Mouse (Mus musculus): ENCODE results near the gene Prkar1a. TPM values are rescaled to one million over a fixed set of nuclear protein-coding genes. Genes with fewer than 3 reads are reported as not detected.

Prkar1a gene
- 22.8 and 40.8 TPM in 2 replicates for polyA plus RNA-seq (2012; rRNA removed)

DNA sequence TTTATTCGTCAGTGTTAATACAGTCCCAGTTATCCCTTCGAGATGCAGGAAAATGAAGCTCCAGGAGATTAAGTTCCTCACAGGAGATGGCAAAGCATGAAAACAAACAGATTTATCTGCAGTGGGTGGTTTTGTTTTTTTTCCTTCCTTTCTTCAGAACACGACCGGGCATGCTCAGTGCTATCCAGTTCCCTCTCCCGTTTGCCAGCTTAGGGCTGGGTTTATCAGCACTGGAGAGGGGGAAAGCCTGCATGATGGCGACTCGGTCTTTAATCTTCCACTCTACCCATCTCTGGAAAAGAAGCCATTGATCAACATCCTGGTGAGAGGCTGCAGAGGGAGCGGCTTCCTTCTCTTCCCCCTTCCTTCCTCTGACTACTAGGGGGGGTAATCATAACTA, at the start of gene Prkar1a:
TSS of gene Prkar1a (plus strand) at position 200 of the 400 bp plus-strand sequence.
- peak within 1 kb of the TSS; percentile 73 for H3K4me3 ChIP-seq (ENCODE audit: low read depth, low read length)
- H3K36me3 ChIP-seq (ENCODE audit: control insufficient read depth, insufficient read depth, low read length), result peaks cover 4% of the 10 kb centered on the region; the same call in 1 of the 2 replicates
- H3K27me3 ChIP-seq (ENCODE audit: control insufficient read depth, insufficient read depth, low read length), result no peaks in the 10 kb centered on the region
- H3K27ac ChIP-seq (ENCODE audit: insufficient read depth, low read depth, low read length), result peak within 1 kb of the TSS; percentile 40
- TF ChIP-seq CTCF (IDR thresholded peaks at IDR 0.05; ENCODE audit: extremely low read depth, insufficient read length, insufficient replicate concordance, low read depth, low read length) (no peak), POLR2A (IDR thresholded peaks at IDR 0.05; ENCODE audit: low read depth, low read length) (no peak)
- WGBS, result 12% methylated on average over 8 of the region's 8 CpGs
- H3K4me1 ChIP-seq (ENCODE audit: control insufficient read depth, insufficient read depth, insufficient read length, low read length), result peaks cover 8% of the 10 kb centered on the region; the same call in 1 of the 2 replicates

GRCm38 (mm10) chr11:109607600-109607999, 41.6 kb upstream of the Prkar1a start:
- Histone ChIP-seq H3K27me3 (ENCODE audit: control insufficient read depth, insufficient read depth, low read length) (no peaks in the 10 kb centered on the region), H3K4me3 (ENCODE audit: low read depth, low read length) (no peak overlapping the region), H3K4me1 (ENCODE audit: control insufficient read depth, insufficient read depth, insufficient read length, low read length) (no peaks in the 10 kb centered on the region), H3K27ac (ENCODE audit: insufficient read depth, low read depth, low read length) (no peak overlapping the region), H3K36me3 (ENCODE audit: control insufficient read depth, insufficient read depth, low read length) (peaks cover 7% of the 10 kb centered on the region)
- WGBS, result 89% methylated on average over 6 of the region's 6 CpGs
- no peak for TF ChIP-seq POLR2A (IDR thresholded peaks at IDR 0.05; ENCODE audit: low read depth, low read length)
- TF ChIP-seq CTCF (IDR thresholded peaks at IDR 0.05; ENCODE audit: extremely low read depth, insufficient read length, insufficient replicate concordance, low read depth, low read length), result no peak

DNA sequence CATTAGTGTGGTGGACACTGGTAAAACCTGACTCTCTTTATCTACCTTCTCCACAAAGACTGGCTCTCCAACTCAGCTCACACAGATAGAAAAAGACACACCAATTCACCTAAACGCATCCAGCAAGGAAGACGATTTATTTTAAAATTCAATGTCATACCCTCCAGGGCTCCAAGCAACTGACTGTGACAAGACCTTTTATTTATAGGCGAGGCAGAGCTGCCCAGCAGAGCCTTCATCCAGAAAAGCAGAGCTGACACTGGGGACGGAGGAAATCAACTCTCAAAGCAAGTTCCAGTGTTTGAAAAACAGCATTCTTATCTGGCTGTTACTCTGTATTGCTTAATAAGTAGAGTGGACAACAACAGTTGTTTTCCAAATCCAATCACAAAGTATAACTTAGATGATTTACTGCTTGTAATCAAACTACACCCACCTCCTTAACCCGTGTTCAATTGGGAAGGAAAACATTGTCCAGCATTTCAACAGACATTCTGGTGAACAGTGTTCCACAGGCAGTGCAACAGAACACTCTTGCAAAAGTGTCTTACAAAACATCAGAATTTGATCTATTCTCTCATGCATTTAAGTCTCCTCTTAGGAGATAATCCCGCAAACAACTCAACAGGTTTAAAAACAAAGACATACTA, 40.1 kb upstream of the Prkar1a start:
- WGBS, result 56% methylated on average over 6 of the region's 6 CpGs
- TF ChIP-seq CTCF (IDR thresholded peaks at IDR 0.05; ENCODE audit: extremely low read depth, insufficient read length, insufficient replicate concordance, low read depth, low read length), result no peak
- no peak for TF ChIP-seq POLR2A (IDR thresholded peaks at IDR 0.05; ENCODE audit: low read depth, low read length)

DNA sequence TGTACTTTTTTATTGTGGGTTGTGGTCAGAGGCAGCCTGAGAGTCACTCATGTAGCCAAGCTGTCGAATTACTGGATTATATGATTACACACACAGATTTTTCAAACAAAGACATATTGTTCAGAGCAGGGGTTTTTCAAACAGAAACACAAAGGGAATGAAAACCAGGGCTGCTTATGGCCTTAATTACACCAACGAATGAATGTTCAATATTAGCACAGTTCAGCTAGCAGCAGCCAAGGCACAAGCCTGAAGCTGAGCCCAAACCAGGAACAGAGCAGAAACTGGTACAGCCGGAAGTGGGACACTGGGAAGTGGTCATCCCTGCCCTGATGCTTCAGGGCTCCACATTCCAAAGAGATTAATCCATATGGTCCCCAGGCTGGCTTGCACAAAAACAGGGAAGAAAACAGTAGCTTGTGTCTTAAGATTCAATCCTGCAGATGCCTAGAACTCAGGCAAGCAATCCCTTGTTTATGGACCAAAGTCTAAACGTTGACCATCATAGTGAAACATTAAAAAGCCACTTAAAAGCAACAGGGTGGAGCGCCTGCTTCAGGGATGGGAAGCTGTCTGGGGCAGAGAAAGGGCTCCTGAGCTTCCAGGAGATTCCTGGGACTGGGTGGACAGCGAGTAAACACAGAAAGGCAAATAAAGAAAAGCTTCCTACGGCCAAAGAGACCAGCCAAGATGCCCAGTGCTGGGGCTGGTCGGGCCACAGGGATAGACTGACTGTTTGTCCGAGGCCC, 39.0 kb upstream of the Prkar1a start:
- TF ChIP-seq CTCF (IDR thresholded peaks at IDR 0.05; ENCODE audit: extremely low read depth, insufficient read length, insufficient replicate concordance, low read depth, low read length) (no peak), POLR2A (IDR thresholded peaks at IDR 0.05; ENCODE audit: low read depth, low read length) (no peak)
- Histone ChIP-seq H3K27me3 (ENCODE audit: control insufficient read depth, insufficient read depth, low read length) (no peaks in the 10 kb centered on the region), H3K4me3 (ENCODE audit: low read depth, low read length) (peak overlapping the region; percentile 81), H3K36me3 (ENCODE audit: control insufficient read depth, insufficient read depth, low read length) (no peaks in the 10 kb centered on the region), H3K4me1 (ENCODE audit: control insufficient read depth, insufficient read depth, insufficient read length, low read length) (no peaks in the 10 kb centered on the region), H3K27ac (ENCODE audit: insufficient read depth, low read depth, low read length) (peak overlapping the region; percentile 41; the same call in 1 of the 2 replicates)
- 7% methylated on average over 9 of the region's 9 CpGs for WGBS

More for the DNA sequence above, 40.1 kb upstream of the Prkar1a start:
- no peak overlapping the region for H3K4me3 ChIP-seq (ENCODE audit: low read depth, low read length)
- H3K27ac ChIP-seq (ENCODE audit: insufficient read depth, low read depth, low read length), result no peak overlapping the region
- H3K4me1 ChIP-seq (ENCODE audit: control insufficient read depth, insufficient read depth, insufficient read length, low read length), result no peaks in the 10 kb centered on the region
- H3K27me3 ChIP-seq (ENCODE audit: control insufficient read depth, insufficient read depth, low read length), result no peaks in the 10 kb centered on the region
- H3K36me3 ChIP-seq (ENCODE audit: control insufficient read depth, insufficient read depth, low read length), result peaks cover 3% of the 10 kb centered on the region; the same call in 1 of the 2 replicates

- no peaks in the 10 kb centered on the region for H3K36me3 ChIP-seq (ENCODE audit: control insufficient read depth, insufficient read depth, low read length)
- no peak; the same call in 1 of the 2 replicates for TF ChIP-seq CTCF (IDR thresholded peaks at IDR 0.05; ENCODE audit: extremely low read depth, insufficient read length, insufficient replicate concordance, low read depth, low read length)
- TF ChIP-seq POLR2A (IDR thresholded peaks at IDR 0.05; ENCODE audit: low read depth, low read length), result no peak
Measured at GRCm38 (mm10) chr11:109610795-109611302, 38.4 kb upstream of the Prkar1a start.

DNA sequence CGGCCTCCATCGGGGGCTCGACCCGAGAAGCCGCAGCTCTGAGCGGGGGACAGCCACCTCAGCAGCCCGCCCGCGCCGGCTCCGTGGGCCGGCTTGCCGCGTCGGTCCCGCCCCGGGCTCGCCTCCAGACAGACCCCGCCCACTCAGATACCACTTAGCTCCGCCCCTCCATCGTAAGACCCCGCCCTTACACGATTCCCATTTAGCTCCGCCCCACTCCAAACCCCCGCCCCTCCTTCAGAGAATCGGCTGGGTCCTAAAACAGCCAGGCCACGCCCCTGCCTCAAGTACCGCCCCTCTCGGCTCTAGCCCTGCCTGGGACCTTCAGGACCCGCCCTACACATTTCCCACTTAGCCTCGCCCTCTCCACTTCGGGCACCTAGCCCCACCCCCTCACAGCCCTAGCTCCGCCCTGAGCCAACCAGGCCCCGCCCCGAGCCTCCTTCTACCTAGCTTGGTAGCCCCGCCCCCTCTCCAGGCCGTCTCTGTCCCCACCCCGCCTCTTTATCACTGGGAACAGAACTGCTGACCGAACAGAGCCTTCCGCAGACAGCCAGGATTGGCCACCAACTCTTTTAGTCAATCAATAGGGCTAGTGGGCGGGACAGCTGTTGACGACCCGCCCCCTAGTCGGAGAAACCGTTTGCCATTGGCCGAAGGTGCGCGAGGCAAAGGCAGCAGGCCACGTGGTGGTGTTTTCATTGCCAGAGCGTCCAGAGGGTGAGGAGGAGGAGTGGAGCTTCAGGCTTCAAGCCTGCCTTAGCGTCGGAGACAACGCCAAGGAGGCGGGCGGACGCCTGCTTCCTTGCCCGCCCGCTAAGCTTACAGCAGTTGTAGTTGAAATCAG, 37.7 kb upstream of the Prkar1a start, which contains the start of gene Wipi1:
TSS of gene Wipi1 (minus strand) at position 665 of the 847 bp plus-strand sequence.
- peak within 1 kb of the TSS; percentile 81 for H3K4me3 ChIP-seq (ENCODE audit: low read depth, low read length)
- no peaks in the 10 kb centered on the region for H3K36me3 ChIP-seq (ENCODE audit: control insufficient read depth, insufficient read depth, low read length)
- under 1% methylated on average over 58 of the region's 58 CpGs for WGBS
- H3K27me3 ChIP-seq (ENCODE audit: control insufficient read depth, insufficient read depth, low read length), result no peaks in the 10 kb centered on the region
- TF ChIP-seq POLR2A (IDR thresholded peaks at IDR 0.05; ENCODE audit: low read depth, low read length), result peak; percentile 65; the same call in 1 of the 2 replicates
- TF ChIP-seq CTCF (IDR thresholded peaks at IDR 0.05; ENCODE audit: extremely low read depth, insufficient read length, insufficient replicate concordance, low read depth, low read length), result no peak
- no peaks in the 10 kb centered on the region for H3K4me1 ChIP-seq (ENCODE audit: control insufficient read depth, insufficient read depth, insufficient read length, low read length)
- H3K27ac ChIP-seq (ENCODE audit: insufficient read depth, low read depth, low read length), result peak within 1 kb of the TSS; percentile 41

More at GRCm38 (mm10) chr11:109610795-109611302, 38.4 kb upstream of the Prkar1a start:
- no peaks in the 10 kb centered on the region for H3K4me1 ChIP-seq (ENCODE audit: control insufficient read depth, insufficient read depth, insufficient read length, low read length)
- H3K27me3 ChIP-seq (ENCODE audit: control insufficient read depth, insufficient read depth, low read length), result no peaks in the 10 kb centered on the region
- H3K4me3 ChIP-seq (ENCODE audit: low read depth, low read length), result peak overlapping the region; percentile 81
- WGBS, result 1% methylated on average over 26 of the region's 26 CpGs
- peak overlapping the region; percentile 41 for H3K27ac ChIP-seq (ENCODE audit: insufficient read depth, low read depth, low read length)
